ENCODE assay signal across 24 mouse cellular contexts in the genomic region with DNA sequence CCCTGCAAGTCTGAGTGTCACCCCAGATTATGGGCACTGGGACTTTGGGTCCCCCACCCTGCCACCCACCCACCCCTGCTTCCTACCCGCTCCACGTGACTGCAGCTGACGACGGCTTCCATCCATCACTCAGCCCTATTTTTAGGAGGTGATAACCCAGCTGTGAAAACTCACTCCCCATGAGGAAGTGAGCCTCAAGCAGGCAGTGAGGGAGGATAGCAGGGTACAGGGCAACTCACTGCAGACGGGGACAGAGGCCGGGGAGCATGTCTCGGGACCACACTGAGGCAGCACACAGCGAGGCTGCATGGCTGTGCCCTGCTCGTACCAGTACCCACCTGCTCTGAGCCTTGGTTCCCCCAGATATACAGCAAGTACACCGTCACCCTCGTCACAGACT. TPM values are rescaled to one million over a fixed set of nuclear protein-coding genes. Genes with fewer than 3 reads are reported as not detected.
DNase-seq lines count a peak whose midpoint lies in the region; ATAC-seq and TF ChIP-seq lines count a peak whose summit lies in the region.
"Had no signal": no experiment of that assay in that cellular context is flagged by ENCODE, and none has a peak within 500 bp of the region (broad histone marks: within the 10 kb centered on the region; RNA-seq: fewer than 3 reads in every experiment).

No protein-coding gene starts in this region.

- no peaks in the 10 kb centered on the region for H3K9me3 ChIP-seq in heart, embryonic 10.5 days
- no peaks in the 10 kb centered on the region for H3K9me3 ChIP-seq in heart, postnatal 0 days (replicated peaks; ENCODE audit: control insufficient read depth, low read length)
- H3K9me3 ChIP-seq: forebrain, embryonic 12.5 days; hindbrain, embryonic 12.5 days; limb, embryonic 12.5 days; liver, embryonic 12.5 days; midbrain, embryonic 13.5 days; neural tube, embryonic 13.5 days had no signal

- H3K4me3 ChIP-seq in heart, embryonic 10.5 days = no peak overlapping the region
- H3K4me3 ChIP-seq in heart, postnatal 0 days (ENCODE audit: low read depth, low read length) = no peak overlapping the region
- H3K4me3 ChIP-seq: forebrain, embryonic 12.5 days; gastrocnemius, adult 2 months; hindbrain, embryonic 12.5 days; limb, embryonic 12.5 days; liver, embryonic 12.5 days; midbrain, embryonic 13.5 days; neural tube, embryonic 13.5 days had no signal

- peaks cover 64% of the 10 kb centered on the region for H3K4me1 ChIP-seq in heart, embryonic 10.5 days
- peaks cover 34% of the 10 kb centered on the region for H3K4me1 ChIP-seq in heart, postnatal 0 days (ENCODE audit: control insufficient read depth, insufficient read depth)

- no peak for DNase-seq in heart, embryonic 10.5 days (ENCODE audit: low spot score)
- DNase-seq in heart, adult 9 months (ENCODE audit: low spot score in 2 of 2) = no peak
- DNase-seq in heart, postnatal 0 days (ENCODE audit: low spot score) = no peak
- no peak for DNase-seq in heart, adult 18-20 months
- DNase-seq in thymus, postnatal 36 days = no peak
- DNase-seq in right cerebral cortex, postnatal 36 days (ENCODE audit: low spot score in 2 of 2) = no peak
- DNase-seq: adrenal gland, postnatal 36 days; cerebellum, adult 2 months; cerebellum, postnatal 36 days; gastrocnemius, adult 2 months; kidney, adult 18-20 months; kidney, postnatal 25 days; lung, embryonic 14.5 days; lung, postnatal 4 days; right cerebral cortex, adult 18-20 months; thymus, postnatal 14 days had no signal

- peak; percentile 45 for ATAC-seq in heart, postnatal 0 days (ENCODE audit: insufficient read depth, low read depth)
- peak; percentile 54 for ATAC-seq in granulocyte monocyte progenitor cell, adult 5-6 weeks (replicated peaks; ENCODE audit: poor library complexity, severe bottlenecking)
- ATAC-seq: liver, embryonic 12.5 days; midbrain, embryonic 13.5 days had no signal

- no peak overlapping the region for H3K9ac ChIP-seq in heart, postnatal 0 days (replicated peaks; ENCODE audit: low read depth, low read length)
- H3K9ac ChIP-seq: forebrain, embryonic 12.5 days; hindbrain, embryonic 12.5 days; limb, embryonic 12.5 days; liver, embryonic 12.5 days; lung, embryonic 14.5 days; midbrain, embryonic 13.5 days had no signal

- peaks cover 46% of the 10 kb centered on the region for H3K27me3 ChIP-seq in heart, embryonic 10.5 days (ENCODE audit: insufficient read depth, poor library complexity, severe bottlenecking)
- H3K27me3 ChIP-seq in heart, postnatal 0 days (ENCODE audit: control insufficient read depth, insufficient read depth, low read length) = no peaks in the 10 kb centered on the region

- H3K27ac ChIP-seq in heart, embryonic 10.5 days = peak overlapping the region; percentile 74
- H3K27ac ChIP-seq in heart, postnatal 0 days (ENCODE audit: low read depth) = 0 out of 2 replicates have a peak overlapping the region, but pooled peaks have one; percentile 31
- H3K27ac ChIP-seq: forebrain, embryonic 12.5 days; gastrocnemius, adult 2 months; limb, embryonic 12.5 days; liver, embryonic 12.5 days; midbrain, embryonic 13.5 days; neural tube, embryonic 13.5 days had no signal

- TF ChIP-seq CTCF in heart, postnatal 0 days (IDR thresholded peaks at IDR 0.05; ENCODE audit: low read depth) = no peak

- 35% methylated on average over 11 of the region's 11 CpGs for WGBS in heart, embryonic 10.5 days
- 22% methylated on average over 11 of the region's 11 CpGs for WGBS in heart, postnatal 0 days

- H3K36me3 ChIP-seq in heart, embryonic 10.5 days = no peaks in the 10 kb centered on the region
- no peaks in the 10 kb centered on the region for H3K36me3 ChIP-seq in heart, postnatal 0 days (replicated peaks; ENCODE audit: control insufficient read depth, insufficient read depth, low read length)
- H3K36me3 ChIP-seq: forebrain, embryonic 12.5 days; hindbrain, embryonic 12.5 days; limb, embryonic 12.5 days; liver, embryonic 12.5 days; midbrain, embryonic 13.5 days; neural tube, embryonic 13.5 days had no signal

- H3K4me2 ChIP-seq in heart, postnatal 0 days (ENCODE audit: low read depth, low read length) = no peak overlapping the region
- H3K4me2 ChIP-seq: forebrain, embryonic 12.5 days; hindbrain, embryonic 12.5 days; limb, embryonic 12.5 days; liver, embryonic 12.5 days; lung, embryonic 14.5 days; midbrain, embryonic 13.5 days; neural tube, embryonic 13.5 days had no signal

- TF ChIP-seq EP300 in heart, postnatal 0 days (IDR thresholded peaks at IDR 0.05; ENCODE audit: low read depth) = no peak

RNA-seq across cellular contexts. Expression of a gene that starts 24.8 kb away (rescaled TPM):
- 0.53 and 1.0 TPM in 2 replicates for polyA plus RNA-seq in heart, embryonic 10.5 days (2016; fragmentation: Nextera tagmentation; extraction: Ambion mirVana)
- total RNA-seq in heart, postnatal 0 days (2014; rRNA removed; ENCODE audit: low replicate concordance) = 0.23 and 0.89 TPM in 2 replicates
- polyA plus RNA-seq in heart, postnatal 0 days (2015; fragmentation: Nextera tagmentation; extraction: Ambion mirVana) = 1.0 TPM in 2 replicates
- 1 to 10 TPM in 1 of 2 experiments, under 1 TPM in 1; 0.82 to 1.4 TPM for total RNA-seq in heart, adult 18-20 months (2021)
- not detected in 2 replicates for total RNA-seq in granulocyte monocyte progenitor cell, adult 5-6 weeks (2014; fragmentation: Nextera tagmentation)
- not detected in 2 replicates for total RNA-seq in granulocyte monocyte progenitor cell, adult 5-6 weeks (2017)
- total RNA-seq: CH12.LX had no signal
